Mouse (Mus musculus) layer of hippocampus, postnatal 10 days (tissue): ENCODE results near the gene Mthfd1l. TPM values are rescaled to one million over a fixed set of nuclear protein-coding genes. Genes with fewer than 3 reads are reported as not detected.
"Not testable (repeated sequence)": the region's sequence is repeated elsewhere in the genome, so short reads cannot be mapped to it uniquely, and the experiment has no call there.

Source experiments
- DNase-seq, 2 experiments: peaks; one replicate each; pipeline ENCODE4 v3.0.0; 2021; ENCODE audit warnings: low spot score in 2 of 2
- total RNA-seq, 2 experiments: library from RNA; stranded (reverse); gene quantifications; 2 replicates each; pipeline ENCODE4 v1.2.3; 2021

Gene Mthfd1l
- total RNA-seq, 2 experiments from 2014 or later = 13.4 to 14.4 TPM

GRCm38 (mm10) chr10:4037066-4037465 is 64.1 kb downstream of the Mthfd1l start:
- peak in 1 of 2 experiments; percentile 32 for DNase-seq

GRCm38 (mm10) chr10:4038576-4038975 is 65.7 kb downstream of the Mthfd1l start:
- no peak for DNase-seq

GRCm38 (mm10) chr10:4041691-4042090 is 68.8 kb downstream of the Mthfd1l start:
- DNase-seq = peak; percentile 31 to 63

DNA sequence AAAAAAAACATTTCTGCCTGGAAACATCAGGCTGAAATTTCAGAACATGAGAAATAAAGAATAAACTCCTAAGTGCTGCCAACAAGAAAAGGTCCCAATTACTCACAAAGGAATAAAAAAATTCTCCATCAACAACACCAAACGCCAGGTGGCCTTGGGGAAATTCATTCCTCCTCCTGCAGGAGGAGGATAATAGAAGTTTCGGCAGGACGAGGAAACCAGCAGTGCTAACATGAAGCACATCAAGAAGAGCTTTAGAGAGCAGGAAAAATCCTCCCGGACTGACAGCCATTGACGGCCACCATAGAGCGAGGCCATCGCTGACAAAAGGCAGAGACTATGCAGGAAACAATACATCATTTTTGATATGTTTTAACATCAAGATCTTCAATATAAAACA is 71.5 kb downstream of the Mthfd1l start:
- DNase-seq = no peak

GRCm38 (mm10) chr10:4046496-4046895 is 73.6 kb downstream of the Mthfd1l start:
- no peak for DNase-seq

GRCm38 (mm10) chr10:4047666-4048065 is 74.7 kb downstream of the Mthfd1l start:
- no peak for DNase-seq

DNA sequence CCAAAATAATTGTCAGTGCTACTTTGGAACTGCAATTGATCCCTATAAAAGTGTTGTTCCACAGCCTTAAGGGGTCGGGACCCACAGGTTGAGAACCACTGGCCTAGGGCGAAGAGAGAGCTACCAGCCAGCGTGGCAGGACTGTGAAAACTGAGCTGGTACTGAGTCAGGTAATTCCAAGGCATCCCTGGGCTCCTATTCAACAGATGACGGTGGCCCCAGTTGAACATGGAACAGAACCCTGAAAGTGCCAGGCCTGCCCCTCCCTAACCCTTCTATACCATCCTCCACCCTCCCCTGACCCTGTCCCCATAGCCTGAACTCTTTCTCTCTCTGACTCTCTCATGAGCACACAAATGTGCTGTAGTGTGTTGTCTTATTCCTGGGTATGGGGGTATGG is 77.3 kb downstream of the Mthfd1l start:
- no peak for DNase-seq

- DNase-seq = no peak
Measured at GRCm38 (mm10) chr10:4052711-4053110, 79.8 kb downstream of the Mthfd1l start.

- no peak for DNase-seq
Measured at GRCm38 (mm10) chr10:4053278-4054061, 80.6 kb downstream of the Mthfd1l start.

DNA sequence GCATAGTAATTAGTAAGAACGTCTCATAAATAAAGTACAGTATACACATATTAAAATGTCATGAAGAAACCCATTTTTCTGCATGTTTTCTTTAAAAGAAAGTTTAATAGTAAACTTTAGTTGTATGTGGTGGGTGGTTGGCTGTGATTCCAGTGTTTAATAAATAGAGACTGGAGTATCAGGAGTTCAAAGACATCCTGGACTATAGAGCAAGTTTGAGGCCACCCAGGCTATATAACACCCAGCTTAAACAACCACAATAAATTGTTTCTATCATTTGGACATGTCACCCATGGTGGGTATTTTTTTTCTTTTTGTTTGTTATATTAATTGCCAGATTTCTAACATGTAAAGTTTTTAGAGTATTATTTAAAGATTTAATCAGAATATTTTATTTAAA is 81.7 kb downstream of the Mthfd1l start:
- DNase-seq = no peak

GRCm38 (mm10) chr10:4057397-4057796 is 84.5 kb downstream of the Mthfd1l start:
- no peak for DNase-seq

DNA sequence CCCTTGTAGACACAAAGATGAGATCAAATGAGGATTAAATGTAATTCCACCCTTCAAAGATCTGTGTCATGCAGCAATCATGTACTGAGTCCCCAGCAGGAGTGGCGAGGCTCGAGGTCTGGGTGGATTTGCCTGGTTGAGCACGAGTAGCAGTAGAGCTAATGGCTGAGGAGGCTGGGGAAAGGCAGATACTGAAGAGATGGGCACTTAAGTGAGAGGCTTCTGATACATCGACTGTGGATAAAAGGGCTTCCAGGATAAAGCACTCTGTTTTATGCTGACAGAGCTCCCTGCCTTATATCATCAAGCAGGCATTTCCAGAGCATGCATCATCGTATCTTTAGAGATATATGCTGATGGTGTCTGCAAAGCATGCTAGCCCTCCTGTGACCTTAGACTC is 84.9 kb downstream of the Mthfd1l start:
- no peak for DNase-seq

- DNase-seq = no peak
Measured at GRCm38 (mm10) chr10:4061071-4061987, 88.4 kb downstream of the Mthfd1l start.

GRCm38 (mm10) chr10:4063537-4063936 is 90.6 kb downstream of the Mthfd1l start:
- DNase-seq = no peak

DNA sequence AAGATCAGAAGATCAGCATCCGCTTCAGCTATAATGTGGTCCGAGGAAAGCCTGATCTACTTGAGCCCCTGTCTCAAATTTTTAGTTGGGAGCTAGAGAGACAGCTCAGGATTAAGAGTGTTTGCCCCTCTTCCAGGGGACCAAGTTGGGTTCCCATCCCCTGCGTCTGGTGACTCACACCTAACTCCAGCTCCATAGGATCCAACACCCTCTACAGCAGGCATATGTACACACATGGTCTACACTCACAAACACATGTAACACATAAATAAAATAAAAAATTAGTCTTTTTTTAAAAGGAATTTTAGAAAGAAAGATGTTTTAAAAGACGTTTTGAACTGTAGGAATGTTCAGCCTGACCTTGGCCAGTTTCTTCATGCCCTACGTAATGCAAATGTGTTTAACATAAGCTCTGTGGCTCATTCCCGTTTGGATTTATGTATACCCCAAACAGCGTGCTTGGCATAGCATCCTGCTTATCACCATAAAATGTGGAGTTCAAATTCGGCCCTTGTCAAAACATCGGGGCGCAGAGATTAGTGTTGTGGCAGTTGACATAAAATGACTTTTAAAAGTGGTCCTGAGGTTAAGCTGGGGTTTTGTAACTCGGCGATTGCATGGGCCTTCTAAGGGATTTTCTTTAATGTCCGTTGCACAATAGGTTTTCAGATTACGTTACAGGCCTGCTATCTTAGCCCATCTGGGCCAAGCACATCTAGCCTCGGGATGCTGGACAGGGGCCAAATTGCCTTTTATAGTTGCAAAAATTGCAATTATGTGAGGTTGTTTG is 92.6 kb downstream of the Mthfd1l start:
- no peak for DNase-seq

- DNase-seq = no peak
Measured at GRCm38 (mm10) chr10:4069258-4069826, 96.4 kb downstream of the Mthfd1l start.

- DNase-seq = no peak
Measured at GRCm38 (mm10) chr10:4070061-4070460, 97.1 kb downstream of the Mthfd1l start.

DNA sequence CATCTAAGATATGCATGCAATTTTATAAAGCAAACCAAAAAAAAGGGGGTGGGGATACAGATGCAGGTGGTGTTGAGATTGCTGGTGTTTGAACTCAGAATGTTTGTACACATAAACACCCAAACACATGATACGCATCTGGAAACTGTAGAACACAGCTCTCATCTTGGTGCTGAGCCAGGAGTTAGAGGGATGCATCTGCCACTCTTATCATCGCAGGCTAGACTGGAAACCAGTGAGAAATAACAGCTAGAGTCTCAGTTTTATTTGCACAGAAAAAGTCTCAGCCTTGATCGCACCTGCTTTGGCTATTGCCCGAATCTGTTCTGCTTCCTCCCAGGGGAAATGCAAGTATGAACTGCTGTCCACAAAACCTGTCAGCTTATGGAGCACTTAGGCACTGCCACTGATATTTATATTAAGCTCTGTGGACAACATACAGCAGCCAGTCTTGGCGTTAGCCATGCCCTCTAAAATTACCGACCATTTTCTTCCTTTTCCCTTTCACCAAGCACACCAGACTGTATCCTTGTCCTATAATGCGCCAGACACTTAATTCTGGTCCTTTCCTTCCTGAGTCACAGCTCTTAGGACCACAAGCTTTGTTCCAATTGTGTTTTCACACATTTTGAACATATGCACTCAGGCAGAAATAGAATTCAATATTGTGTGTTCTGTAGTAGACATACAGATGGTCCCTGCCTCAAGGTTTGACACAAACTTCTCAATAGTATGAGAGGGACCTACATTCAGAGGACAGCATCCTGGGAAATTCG is 98.3 kb downstream of the Mthfd1l start:
- DNase-seq = no peak

GRCm38 (mm10) chr10:4071845-4072345 is 99.0 kb downstream of the Mthfd1l start:
- DNase-seq = no peak

DNA sequence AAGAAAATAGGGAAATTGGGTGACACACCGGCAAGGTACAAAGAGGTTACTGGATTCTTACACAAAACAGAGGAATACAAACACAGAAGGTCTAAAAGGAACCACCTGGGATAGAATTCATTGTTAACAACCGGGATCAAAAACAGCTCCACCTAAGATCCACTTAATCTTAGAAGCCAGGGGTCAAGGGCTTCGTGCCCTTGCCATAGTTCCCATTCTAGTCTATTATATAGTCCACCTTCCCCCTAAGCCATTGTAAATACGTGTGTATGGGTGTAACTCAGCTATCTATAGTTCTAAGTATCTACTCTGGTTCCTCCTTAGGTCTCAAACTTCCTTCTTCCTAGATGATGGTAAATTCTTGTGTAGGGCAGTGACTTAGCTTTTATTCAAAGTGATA is 99.6 kb downstream of the Mthfd1l start:
- not testable (repeated sequence) for DNase-seq
